Mouse (Mus musculus): ENCODE results near the gene Hist2h2ab.

GRCm38 (mm10) chr3:96182382-96182776, 37.3 kb upstream of the Hist2h2ab start:
- no peak for TF ChIP-seq CTCF (conservative IDR thresholded peaks at IDR 0.05; ENCODE audit: insufficient read depth, insufficient read length, low read depth, low read length)
- TF ChIP-seq POLR2A (IDR thresholded peaks at IDR 0.05; ENCODE audit: low read depth, low read length), result no peak
